Mouse (Mus musculus) stomach, postnatal 0 days (tissue): ENCODE results near the gene Pax8.

Source experiments
- CTCF ChIP-seq: IDR thresholded peaks from 2 replicates; pipeline ENCODE4 v1.5.1; 2016; ENCODE audit warnings: antibody characterized with exemption, low read depth, mild to moderate bottlenecking, moderate library complexity
- EP300 ChIP-seq: optimal IDR thresholded peaks from 2 replicates; pipeline ENCODE3; 2016; ENCODE audit warnings: antibody characterized with exemption

DNA sequence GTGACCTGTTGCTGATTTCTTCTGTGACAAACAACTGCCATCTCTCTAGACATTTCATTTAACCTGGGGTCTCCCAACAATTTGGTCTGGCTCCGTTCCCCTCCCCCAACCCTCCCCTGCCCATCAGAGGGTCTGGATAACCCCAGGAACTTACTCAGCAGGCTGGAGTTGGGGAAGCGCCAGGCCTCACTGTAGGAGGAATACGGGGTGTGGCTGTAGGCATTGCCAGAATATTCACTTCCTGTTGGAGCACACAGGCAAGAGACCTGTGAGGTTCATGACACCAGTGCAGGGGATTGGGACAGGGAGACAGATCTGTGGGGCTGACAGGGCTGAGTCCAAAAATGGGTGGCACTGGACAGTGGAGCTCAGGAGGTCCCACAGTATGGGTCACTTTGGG lies 52.6 kb downstream of the Pax8 start:
- no peak for TF ChIP-seq CTCF
- no peak for TF ChIP-seq EP300
